Mouse (Mus musculus) kidney, adult 2 months (tissue): Measurements from ENCODE around the gene Gm9803. TPM values are rescaled to one million over a fixed set of nuclear protein-coding genes. Genes with fewer than 3 reads are reported as not detected.

Source experiments
- DNase-seq: peaks from one replicate; pipeline ENCODE4 v3.0.0; 2021
- H3K27ac ChIP-seq: fragments of 200-500 bp; 2 replicates; pipeline ENCODE4 v1.5.1; 2012; ENCODE audit warnings: low read depth, low read length, control low read depth, inconsistent platforms; ENCODE audit not compliant: insufficient read depth
- H3K27me3 ChIP-seq: fragments of 200-500 bp; replicated peaks from 2 replicates; pipeline ENCODE4 v1.6.1; 2012; ENCODE audit warnings: mild to moderate bottlenecking, moderate library complexity, low read length, inconsistent platforms; ENCODE audit not compliant: control insufficient read depth, insufficient read depth
- H3K36me3 ChIP-seq: fragments of 200-500 bp; 2 replicates; pipeline ENCODE4 v1.6.1; 2012; ENCODE audit warnings: mild to moderate bottlenecking, moderate library complexity, low read length, inconsistent platforms; ENCODE audit not compliant: control insufficient read depth, insufficient read depth
- H3K4me1 ChIP-seq: fragments of 200-500 bp; 2 replicates; pipeline ENCODE4 v1.6.1; 2011; ENCODE audit warnings: low read length; ENCODE audit not compliant: control insufficient read depth, insufficient read depth
- H3K4me3 ChIP-seq: fragments of 200-500 bp; 2 replicates; pipeline ENCODE4 v1.5.1; 2011; ENCODE audit warnings: mild to moderate bottlenecking, low read depth, low read length, control low read depth; ENCODE audit not compliant: insufficient read depth
- CTCF ChIP-seq: fragments of 200-500 bp; conservative IDR thresholded peaks from 2 replicates; pipeline ENCODE4 v1.5.1; 2011; ENCODE audit warnings: low read depth, mild to moderate bottlenecking, control low read depth, low read length, moderate library complexity, mixed read lengths; ENCODE audit not compliant: insufficient read depth, insufficient read length
- POLR2A ChIP-seq: fragments of 200-500 bp; IDR thresholded peaks from one replicate; pipeline ENCODE4 v1.6.1; 2011; ENCODE audit warnings: low read depth, low read length, control low read depth
- WGBS: fragments of 180-500 bp; shearing (Covaris S2); methylation state at CpG from one replicate; pipeline ENCODE4 v1.1.7; 2018; 5-methylcytosine and 5-hydroxymethylcytosine counted together
- polyA plus RNA-seq: library from polyadenylated mRNA; depleted of rRNA; stranded (reverse); fragments of >200 nt; gene quantifications from 2 replicates; pipeline ENCODE4 v1.2.3, GENCODE M21; 2012

The Gm9803 gene
- polyA plus RNA-seq, 1 experiment: 74.5 TPM

DNA sequence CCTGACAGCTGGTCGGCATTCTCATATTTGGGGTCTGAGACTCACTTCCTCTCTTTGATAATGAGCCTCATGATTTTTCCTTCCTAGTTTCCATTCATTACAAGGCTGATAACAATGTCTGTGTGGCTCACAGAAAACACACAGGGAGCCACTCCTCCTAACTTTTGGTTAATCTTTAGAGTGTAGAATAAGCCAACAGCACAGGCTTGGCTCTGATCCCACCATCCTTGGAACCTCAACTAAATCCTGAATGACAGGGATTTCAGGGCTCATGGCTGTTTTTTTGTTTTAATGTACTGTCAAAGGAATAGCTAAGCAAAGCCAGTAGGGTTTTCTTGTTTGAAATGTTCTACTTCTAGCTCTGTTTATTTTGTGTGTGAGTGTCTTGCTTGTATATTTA lies 10.5 kb downstream of the Gm9803 start:
- peak; percentile 85 for DNase-seq
- Histone ChIP-seq H3K4me1 (peaks cover 24% of the 10 kb centered on the region; the same call in 1 of the 2 replicates), H3K27ac (no peak overlapping the region), H3K36me3 (no peaks in the 10 kb centered on the region; the same call in none of the 2 replicates), H3K27me3 (no peaks in the 10 kb centered on the region), H3K4me3 (no peak overlapping the region)
- 32% methylated on average over 1 of the region's 1 CpGs for WGBS
- TF ChIP-seq POLR2A (no peak), CTCF (no peak)

DNA sequence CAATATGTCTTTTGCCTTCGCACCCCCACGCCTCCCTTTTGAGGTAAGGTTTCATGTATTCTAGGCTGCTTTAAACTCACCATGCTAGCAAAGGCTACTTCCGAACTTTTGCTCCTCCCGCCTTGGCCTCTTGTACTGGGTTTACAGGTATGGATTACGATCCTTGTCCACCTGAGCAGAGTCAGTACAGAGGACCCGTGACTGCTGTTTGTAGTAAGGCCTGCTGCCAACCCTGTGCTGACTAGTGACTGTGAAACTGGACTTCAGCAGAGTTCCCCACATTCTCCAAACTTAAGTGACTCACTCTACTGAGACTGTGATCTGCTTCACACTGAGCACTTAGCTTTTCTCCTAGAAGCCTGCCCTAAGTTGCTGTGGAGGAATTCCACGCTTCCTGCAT lies 13.8 kb downstream of the Gm9803 start:
- DNase-seq: peak; percentile 86
- H3K36me3 ChIP-seq: no peaks in the 10 kb centered on the region; the same call in 1 of the 2 replicates
- no peak overlapping the region for H3K4me3 ChIP-seq
- WGBS: 53% methylated on average over 7 of the region's 7 CpGs
- H3K27ac ChIP-seq: peak overlapping the region; percentile 99
- H3K27me3 ChIP-seq: no peaks in the 10 kb centered on the region
- H3K4me1 ChIP-seq: peaks cover 29% of the 10 kb centered on the region; the same call in 1 of the 2 replicates
- TF ChIP-seq CTCF (no peak), POLR2A (no peak)

DNA sequence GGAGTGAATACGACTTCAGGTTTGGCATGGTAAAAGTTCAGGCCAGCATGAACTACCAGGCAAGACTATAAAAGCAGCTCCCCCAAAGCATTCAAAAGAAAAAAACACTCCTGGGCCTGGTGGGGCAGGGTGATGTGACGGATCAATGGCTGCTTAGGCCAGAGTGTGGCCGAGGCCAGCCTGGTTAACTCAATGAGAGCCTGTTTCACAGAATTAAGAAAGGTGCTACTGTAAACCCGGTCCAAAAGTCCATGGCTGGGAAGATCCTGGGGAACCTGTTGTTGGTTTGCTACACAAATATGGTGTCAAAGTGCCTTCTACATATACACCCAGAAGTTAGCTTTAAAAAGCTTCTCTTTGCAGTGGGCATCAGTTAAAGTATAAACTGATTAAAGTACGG lies 14.9 kb downstream of the Gm9803 start:
- peak; percentile 86 for DNase-seq
- 50% methylated on average over 5 of the region's 5 CpGs for WGBS
- no peak for TF ChIP-seq POLR2A
- no peak for TF ChIP-seq CTCF
- Histone ChIP-seq H3K36me3 (no peaks in the 10 kb centered on the region; the same call in 1 of the 2 replicates), H3K4me3 (0 out of 2 replicates have a peak overlapping the region, but pooled peaks have one; percentile 14), H3K27ac (peak overlapping the region; percentile 99), H3K27me3 (no peaks in the 10 kb centered on the region), H3K4me1 (peaks cover 29% of the 10 kb centered on the region; the same call in 1 of the 2 replicates)

DNA sequence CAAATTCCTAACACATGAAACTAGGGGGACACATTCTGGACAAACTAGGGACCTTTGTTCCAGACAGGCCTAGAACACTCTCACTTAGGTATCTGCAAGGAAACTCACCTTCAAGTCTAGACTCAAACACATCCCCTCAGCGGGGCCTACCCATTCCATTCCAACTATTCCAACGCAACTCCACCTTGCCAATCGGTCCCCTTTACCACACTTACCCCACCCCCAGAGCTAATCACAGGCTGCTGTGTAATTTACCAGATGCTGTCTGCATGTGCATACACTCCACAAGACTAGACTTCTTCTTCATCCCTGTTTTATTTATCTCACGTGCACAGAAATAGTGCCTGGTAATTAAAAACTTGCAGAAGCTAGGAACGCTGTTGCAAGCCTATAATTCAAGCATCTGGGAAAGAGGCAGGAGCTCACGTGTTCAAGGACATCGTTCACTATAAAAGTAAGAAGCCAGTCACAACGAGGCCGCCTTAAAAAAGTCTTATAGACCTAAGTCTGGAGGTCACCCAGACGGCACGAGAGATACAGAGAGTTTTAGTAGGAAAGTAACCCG lies 15.9 kb downstream of the Gm9803 start:
- TF ChIP-seq POLR2A (no peak), CTCF (no peak)
- peaks cover 29% of the 10 kb centered on the region; the same call in 1 of the 2 replicates for H3K4me1 ChIP-seq
- peak overlapping the region; percentile 99 for H3K27ac ChIP-seq
- no peaks in the 10 kb centered on the region for H3K27me3 ChIP-seq
- WGBS: 9% methylated on average over 12 of the region's 12 CpGs
- peak overlapping the region; percentile 97 for H3K4me3 ChIP-seq
- H3K36me3 ChIP-seq: no peaks in the 10 kb centered on the region; the same call in 1 of the 2 replicates
- peak; percentile 44 for DNase-seq

DNA sequence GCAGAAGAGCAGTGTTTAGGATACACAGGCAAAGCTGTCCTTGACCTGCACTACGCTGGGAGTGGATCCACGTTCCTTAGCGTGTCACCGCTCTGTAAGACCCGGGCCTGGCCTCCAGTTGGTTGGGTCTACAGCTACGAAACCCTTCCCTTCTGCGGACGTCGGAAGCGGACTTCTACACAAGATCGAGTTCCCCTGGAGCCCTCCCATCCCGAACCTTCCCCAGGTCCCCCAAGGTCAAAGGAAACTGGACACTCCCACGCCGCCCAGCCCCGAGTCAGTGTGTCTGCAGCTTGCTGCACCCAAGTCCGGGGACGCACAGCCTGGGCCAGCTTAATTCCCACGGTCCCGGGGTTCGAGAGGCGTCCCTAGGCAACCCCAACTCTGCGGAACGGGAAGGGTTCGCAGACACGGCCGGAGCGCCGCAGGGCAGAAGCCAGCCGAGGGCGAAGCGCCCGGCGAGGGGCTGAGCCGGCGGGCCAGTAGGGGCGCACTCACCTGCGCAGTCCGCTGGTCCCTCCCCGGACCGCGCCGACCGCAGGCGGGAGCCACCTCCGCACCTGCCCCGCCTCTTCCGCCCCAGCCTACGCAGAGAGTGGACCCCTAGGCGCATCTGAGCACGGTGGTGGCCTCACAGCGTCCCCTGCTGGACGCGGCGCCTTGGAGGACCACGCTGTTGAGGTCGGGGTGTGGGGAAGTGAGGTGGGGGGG lies 16.7 kb downstream of the Gm9803 start, which contains the start of gene 1700021F05Rik:
1700021F05Rik (minus strand) TSS at position 553 of the 711 bp plus-strand sequence.
- no peaks in the 10 kb centered on the region for H3K27me3 ChIP-seq
- H3K4me3 ChIP-seq: peak within 1 kb of the TSS; percentile 97
- peak within 1 kb of the TSS; percentile 99 for H3K27ac ChIP-seq
- TF ChIP-seq POLR2A (peak; percentile 65), CTCF (peak; percentile 86)
- no peaks in the 10 kb centered on the region; the same call in 1 of the 2 replicates for H3K36me3 ChIP-seq
- under 1% methylated on average over 56 of the region's 56 CpGs for WGBS
- peak; percentile 97 for DNase-seq
- H3K4me1 ChIP-seq: peaks cover 29% of the 10 kb centered on the region; the same call in 1 of the 2 replicates

DNA sequence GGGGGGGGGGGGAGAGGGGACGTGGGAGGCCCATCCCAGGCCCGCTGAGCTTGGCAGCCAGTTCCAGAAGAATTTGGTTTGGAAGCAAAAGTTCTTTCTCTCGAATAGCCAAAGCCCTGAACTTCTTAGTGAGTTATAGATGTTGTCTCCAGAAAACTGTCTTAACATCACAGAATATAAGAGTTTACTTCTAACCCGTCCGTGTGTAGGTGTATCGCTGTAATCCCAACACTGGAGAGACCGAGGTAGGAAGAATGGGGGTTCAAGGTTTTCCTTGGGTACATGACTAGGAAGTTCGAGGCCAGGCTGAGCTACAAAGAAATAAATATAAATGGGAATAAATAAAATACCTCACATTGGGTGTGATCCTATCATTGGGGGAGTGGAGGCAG lies 17.3 kb downstream of the Gm9803 start:
- no peaks in the 10 kb centered on the region; the same call in 1 of the 2 replicates for H3K36me3 ChIP-seq
- no peaks in the 10 kb centered on the region for H3K27me3 ChIP-seq
- H3K4me3 ChIP-seq: no peak overlapping the region
- TF ChIP-seq POLR2A (no peak), CTCF (no peak)
- H3K4me1 ChIP-seq: peaks cover 29% of the 10 kb centered on the region; the same call in 1 of the 2 replicates
- 19% methylated on average over 8 of the region's 8 CpGs for WGBS
- DNase-seq: no peak
- H3K27ac ChIP-seq: no peak overlapping the region

DNA sequence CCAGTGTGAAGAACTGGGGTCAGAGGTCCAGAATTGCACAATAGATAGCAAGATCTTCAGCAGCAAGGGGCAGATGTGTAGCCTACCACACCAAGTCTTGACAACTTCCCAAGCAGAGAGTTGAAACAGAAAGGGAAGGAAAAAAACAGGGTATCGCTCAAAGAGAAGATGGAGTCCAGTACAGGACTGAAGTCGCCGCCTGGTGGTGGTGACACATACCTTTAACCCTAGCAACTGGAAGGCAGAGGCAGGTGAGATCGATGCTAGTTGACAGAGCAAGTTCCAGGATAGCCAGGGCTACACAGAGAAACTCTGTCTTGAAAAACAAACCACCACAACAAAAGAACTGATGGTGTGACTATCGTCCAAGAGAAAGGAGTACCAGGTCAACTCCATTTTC lies 25.5 kb downstream of the Gm9803 start:
- H3K36me3 ChIP-seq: no peaks in the 10 kb centered on the region
- H3K27ac ChIP-seq: no peak overlapping the region
- H3K4me3 ChIP-seq: no peak overlapping the region
- no peaks in the 10 kb centered on the region for H3K27me3 ChIP-seq
- H3K4me1 ChIP-seq: no peaks in the 10 kb centered on the region
- no peak for TF ChIP-seq POLR2A
- TF ChIP-seq CTCF: peak; percentile 46; the same call in 1 of the 2 replicates
- WGBS: 71% methylated on average over 5 of the region's 5 CpGs
- DNase-seq: no peak
